Mouse (Mus musculus) lung, embryonic 16.5 days (tissue): ENCODE results near the gene Ntsr1. TPM values are rescaled to one million over a fixed set of nuclear protein-coding genes. Genes with fewer than 3 reads are reported as not detected.

Experiments
- ATAC-seq: fragments of 200-750 bp; cut with Nextera tagmentation; 2 replicates; pipeline ENCODE4 v1.8.0; 2017; ENCODE audit warnings: low read depth, mild to moderate bottlenecking, moderate library complexity
- H3K27ac ChIP-seq: fragments of 300-500 bp; sonication (generic); 2 replicates; pipeline ENCODE4 v1.5.1; 2014; ENCODE audit warnings: mild to moderate bottlenecking, control low read depth, low read length
- H3K27me3 ChIP-seq: fragments of 300-500 bp; sonication (generic); 2 replicates; pipeline ENCODE4 v1.6.1; 2014; ENCODE audit warnings: low read depth, low read length, mixed read lengths; ENCODE audit not compliant: control insufficient read depth, insufficient read depth
- H3K36me3 ChIP-seq: fragments of 300-500 bp; sonication (generic); 2 replicates; pipeline ENCODE4 v1.6.1; 2014; ENCODE audit warnings: low read length; ENCODE audit not compliant: control insufficient read depth, insufficient read depth
- H3K4me1 ChIP-seq: fragments of 300-500 bp; sonication (generic); replicated peaks from 2 replicates; pipeline ENCODE4 v1.6.1; 2014; ENCODE audit warnings: low read length, mixed read lengths; ENCODE audit not compliant: control insufficient read depth, insufficient read depth
- H3K4me2 ChIP-seq: fragments of 300-500 bp; sonication (generic); 2 replicates; pipeline ENCODE4 v1.6.1; 2014; ENCODE audit warnings: low read depth, low read length, control low read depth
- H3K4me3 ChIP-seq: fragments of 300-500 bp; sonication (generic); 2 replicates; pipeline ENCODE4 v1.5.1; 2014; ENCODE audit warnings: mild to moderate bottlenecking, low read length, control low read depth
- H3K9ac ChIP-seq: fragments of 300-500 bp; sonication (generic); 2 replicates; pipeline ENCODE4 v1.6.1; 2014; ENCODE audit warnings: low read length, control low read depth
- H3K9me3 ChIP-seq: fragments of 300-500 bp; sonication (generic); 2 replicates; pipeline ENCODE4 v1.6.1; 2016; ENCODE audit warnings: low read length; ENCODE audit not compliant: control insufficient read depth
- WGBS: fragments of 180-500 bp; shearing (Covaris S2); extraction: QIAGEN DNeasy Blood & Tissue Kit; methylation state at CpG from one replicate; pipeline ENCODE4 v1.1.7; 2014; 5-methylcytosine and 5-hydroxymethylcytosine counted together
- polyA plus RNA-seq: library from polyadenylated mRNA; unstranded; fragments of >200 nt; fragmentation: Nextera tagmentation; extraction: Ambion mirVana; gene quantifications from 2 replicates; pipeline ENCODE4 v1.2.1, GENCODE M21; 2015

The Ntsr1 gene
- polyA plus RNA-seq, 1 experiment from 2014 or later, result 0.98 TPM

DNA sequence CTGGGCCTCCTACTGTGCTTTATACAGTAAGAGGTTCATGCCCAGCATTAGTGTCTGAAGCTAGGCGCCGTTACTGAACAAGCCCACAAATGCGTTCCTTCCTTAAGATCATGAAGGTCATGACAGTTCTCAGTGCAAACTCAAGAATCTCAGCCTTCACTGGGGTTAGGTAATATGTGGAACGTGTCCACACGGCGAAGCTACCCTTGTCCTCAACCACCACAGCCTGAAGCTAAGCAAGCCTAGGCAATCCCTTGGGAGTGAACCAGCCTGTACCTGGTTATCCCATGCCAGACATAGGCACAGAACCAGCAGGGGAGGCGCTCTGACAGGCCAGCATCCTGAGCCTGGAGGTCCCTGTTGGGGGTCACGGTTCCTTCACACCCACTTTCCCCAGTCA is 30.9 kb upstream of the Ntsr1 start:
- 89% methylated on average over 8 of the region's 8 CpGs for WGBS

GRCm38 (mm10) chr2:180469768-180470167 is 30.0 kb upstream of the Ntsr1 start:
- Histone ChIP-seq H3K27me3 (0 out of 2 replicates have a peak, but pooled peaks cover 2% of the 10 kb centered on the region), H3K4me2 (no peak overlapping the region), H3K9me3 (no peaks in the 10 kb centered on the region), H3K36me3 (no peaks in the 10 kb centered on the region), H3K4me3 (no peak overlapping the region), H3K9ac (no peak overlapping the region), H3K27ac (no peak overlapping the region), H3K4me1 (no peaks in the 10 kb centered on the region; the same call in 1 of the 2 replicates)
- ATAC-seq, result no peak
- 59% methylated on average over 9 of the region's 9 CpGs for WGBS

More for the DNA sequence above, 30.9 kb upstream of the Ntsr1 start:
- no peak for ATAC-seq
- H3K36me3 ChIP-seq, result no peaks in the 10 kb centered on the region
- no peak overlapping the region for H3K27ac ChIP-seq
- H3K9ac ChIP-seq, result no peak overlapping the region
- H3K4me1 ChIP-seq, result no peaks in the 10 kb centered on the region; the same call in 1 of the 2 replicates
- no peaks in the 10 kb centered on the region for H3K9me3 ChIP-seq
- 0 out of 2 replicates have a peak, but pooled peaks cover 2% of the 10 kb centered on the region for H3K27me3 ChIP-seq
- H3K4me2 ChIP-seq, result no peak overlapping the region
- no peak overlapping the region for H3K4me3 ChIP-seq

GRCm38 (mm10) chr2:180472306-180473079 is 27.3 kb upstream of the Ntsr1 start:
- 5% methylated on average over 21 of the region's 21 CpGs for WGBS
- H3K9me3 ChIP-seq, result no peaks in the 10 kb centered on the region
- no peak overlapping the region for H3K27ac ChIP-seq
- no peaks in the 10 kb centered on the region for H3K36me3 ChIP-seq
- H3K4me3 ChIP-seq, result no peak overlapping the region
- H3K9ac ChIP-seq, result no peak overlapping the region
- peak; percentile 39 for ATAC-seq
- H3K4me1 ChIP-seq, result no peaks in the 10 kb centered on the region; the same call in 1 of the 2 replicates
- peak overlapping the region; percentile 11; the same call in 1 of the 2 replicates for H3K4me2 ChIP-seq
- H3K27me3 ChIP-seq, result 0 out of 2 replicates have a peak, but pooled peaks cover 2% of the 10 kb centered on the region

DNA sequence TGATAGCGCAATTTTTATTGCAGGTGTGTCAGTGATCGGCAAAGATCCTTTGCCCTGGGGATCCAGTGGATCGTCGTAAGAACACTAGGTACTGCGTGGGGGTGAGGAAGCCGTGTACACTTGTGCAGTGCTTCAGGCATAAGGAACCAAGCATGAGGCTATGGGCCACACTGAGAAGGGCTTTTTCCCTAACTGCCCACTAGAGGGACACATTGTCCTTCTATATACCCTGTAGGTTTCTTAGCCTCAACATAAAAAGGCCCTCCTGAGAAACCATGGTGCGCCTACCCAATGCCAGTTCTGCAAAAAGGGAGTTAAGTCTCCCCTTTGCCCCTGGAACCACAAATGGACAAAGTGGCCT is 26.7 kb upstream of the Ntsr1 start:
- H3K4me3 ChIP-seq, result no peak overlapping the region
- H3K27me3 ChIP-seq, result 0 out of 2 replicates have a peak, but pooled peaks cover 2% of the 10 kb centered on the region
- no peaks in the 10 kb centered on the region for H3K36me3 ChIP-seq
- no peaks in the 10 kb centered on the region; the same call in 1 of the 2 replicates for H3K4me1 ChIP-seq
- ATAC-seq, result peak; percentile 83
- H3K27ac ChIP-seq, result no peak overlapping the region
- no peak overlapping the region for H3K4me2 ChIP-seq
- no peaks in the 10 kb centered on the region for H3K9me3 ChIP-seq
- 32% methylated on average over 7 of the region's 7 CpGs for WGBS
- no peak overlapping the region for H3K9ac ChIP-seq

GRCm38 (mm10) chr2:180474864-180475263 is 24.9 kb upstream of the Ntsr1 start:
- Histone ChIP-seq H3K27me3 (0 out of 2 replicates have a peak, but pooled peaks cover 2% of the 10 kb centered on the region), H3K4me3 (no peak overlapping the region), H3K9ac (no peak overlapping the region), H3K4me2 (no peak overlapping the region), H3K4me1 (no peaks in the 10 kb centered on the region; the same call in 1 of the 2 replicates), H3K36me3 (no peaks in the 10 kb centered on the region), H3K9me3 (no peaks in the 10 kb centered on the region), H3K27ac (no peak overlapping the region)
- no peak for ATAC-seq
- WGBS, result 89% methylated on average over 3 of the region's 3 CpGs

GRCm38 (mm10) chr2:180482274-180482673 is 17.5 kb upstream of the Ntsr1 start:
- Histone ChIP-seq H3K9ac (no peak overlapping the region), H3K36me3 (no peaks in the 10 kb centered on the region), H3K4me3 (no peak overlapping the region), H3K27ac (no peak overlapping the region), H3K9me3 (no peaks in the 10 kb centered on the region), H3K4me2 (no peak overlapping the region), H3K4me1 (no peaks in the 10 kb centered on the region), H3K27me3 (peaks cover 3% of the 10 kb centered on the region; the same call in 1 of the 2 replicates)
- WGBS, result 24% methylated on average over 16 of the region's 16 CpGs
- ATAC-seq, result no peak

GRCm38 (mm10) chr2:180484882-180485281 is 14.9 kb upstream of the Ntsr1 start:
- Histone ChIP-seq H3K36me3 (no peaks in the 10 kb centered on the region), H3K27me3 (peaks cover 3% of the 10 kb centered on the region; the same call in 1 of the 2 replicates), H3K4me3 (no peak overlapping the region), H3K4me2 (no peak overlapping the region), H3K9me3 (no peaks in the 10 kb centered on the region), H3K4me1 (no peaks in the 10 kb centered on the region), H3K27ac (no peak overlapping the region), H3K9ac (no peak overlapping the region)
- ATAC-seq, result no peak
- 64% methylated on average over 4 of the region's 4 CpGs for WGBS

DNA sequence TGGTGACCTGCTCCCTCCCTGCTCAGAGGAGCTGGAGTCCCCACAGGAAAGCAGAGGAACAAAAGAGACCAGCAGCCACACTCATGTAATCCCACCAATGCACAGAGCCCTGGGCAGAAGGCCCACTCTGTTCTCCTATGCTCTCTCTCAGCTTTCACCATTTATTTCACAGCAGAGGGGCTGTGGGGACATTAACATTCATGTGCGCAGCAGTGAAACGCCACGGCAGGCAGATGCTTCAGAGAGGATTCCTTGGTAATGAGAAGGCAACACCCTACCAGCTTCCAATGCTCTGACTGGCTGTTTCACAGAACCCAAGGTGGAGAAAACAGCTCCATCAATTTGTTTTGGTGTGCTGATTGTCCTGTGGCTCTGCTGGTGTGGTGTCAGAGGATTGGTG is 14.5 kb upstream of the Ntsr1 start:
- peaks cover 3% of the 10 kb centered on the region; the same call in 1 of the 2 replicates for H3K27me3 ChIP-seq
- H3K27ac ChIP-seq, result no peak overlapping the region
- no peak overlapping the region for H3K4me3 ChIP-seq
- WGBS, result 68% methylated on average over 3 of the region's 3 CpGs
- H3K36me3 ChIP-seq, result no peaks in the 10 kb centered on the region
- no peaks in the 10 kb centered on the region for H3K9me3 ChIP-seq
- no peak for ATAC-seq
- H3K9ac ChIP-seq, result no peak overlapping the region
- no peak overlapping the region for H3K4me2 ChIP-seq
- H3K4me1 ChIP-seq, result no peaks in the 10 kb centered on the region

DNA sequence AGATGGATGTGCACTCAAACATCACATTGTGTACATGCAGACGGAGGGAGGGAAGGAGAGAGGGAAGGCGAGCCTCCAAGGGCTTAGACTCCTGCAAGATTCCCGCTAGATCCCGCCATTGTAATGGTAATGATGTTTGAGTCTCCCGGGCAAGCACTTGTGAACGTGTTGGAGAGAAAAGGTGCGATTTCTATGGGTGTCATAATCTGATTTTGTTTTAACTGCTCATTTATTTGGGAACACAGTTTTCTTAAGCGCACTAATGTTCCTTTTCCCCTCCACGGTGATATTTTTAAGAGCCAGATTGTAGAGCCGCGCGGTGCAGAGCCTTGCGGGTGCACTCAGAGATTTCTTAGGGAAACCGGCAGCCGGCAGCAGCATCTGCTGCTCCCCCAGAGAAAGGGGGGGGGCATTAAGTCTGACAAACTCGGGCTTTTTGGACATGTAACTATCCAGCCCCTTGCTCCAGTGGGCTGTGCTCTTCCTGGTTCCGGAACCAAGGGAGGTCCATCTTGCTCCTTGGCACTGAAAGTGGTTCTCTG is 11.5 kb upstream of the Ntsr1 start:
- Histone ChIP-seq H3K27me3 (no peaks in the 10 kb centered on the region), H3K4me1 (no peaks in the 10 kb centered on the region), H3K36me3 (no peaks in the 10 kb centered on the region), H3K27ac (no peak overlapping the region), H3K9me3 (no peaks in the 10 kb centered on the region), H3K4me2 (no peak overlapping the region), H3K4me3 (no peak overlapping the region), H3K9ac (no peak overlapping the region)
- WGBS, result 17% methylated on average over 17 of the region's 17 CpGs
- no peak for ATAC-seq
